Mouse (Mus musculus): ENCODE data around the gene Lrmda.
A peak's percentile ranks its signal among the peaks of the same experiment; 100 is the strongest.

Lrmda gene

GRCm38 (mm10) chr14:22845401-22845800 is 825.9 kb downstream of the Lrmda start:
- peak; percentile 43 for DNase-seq (ENCODE audit: extremely low read depth, low read depth)

- DNase-seq (ENCODE audit: extremely low read depth, low read depth), result no peak
Measured at GRCm38 (mm10) chr14:22847011-22847786, 827.7 kb downstream of the Lrmda start.

- DNase-seq (ENCODE audit: extremely low read depth, low read depth), result no peak
Measured at GRCm38 (mm10) chr14:22849108-22849507, 829.6 kb downstream of the Lrmda start.

- DNase-seq (ENCODE audit: extremely low read depth, low read depth), result no peak
Measured at GRCm38 (mm10) chr14:22860631-22861030, 841.1 kb downstream of the Lrmda start.

GRCm38 (mm10) chr14:22864132-22864531 is 844.6 kb downstream of the Lrmda start:
- no peak for DNase-seq (ENCODE audit: extremely low read depth, low read depth)

- peak; percentile 10 for DNase-seq (ENCODE audit: extremely low read depth, low read depth)
Measured at GRCm38 (mm10) chr14:22874584-22874983, 855.1 kb downstream of the Lrmda start.

GRCm38 (mm10) chr14:22887182-22887581 is 867.7 kb downstream of the Lrmda start:
- DNase-seq (ENCODE audit: extremely low read depth, low read depth), result no peak

GRCm38 (mm10) chr14:22899312-22899711 is 879.8 kb downstream of the Lrmda start:
- DNase-seq (ENCODE audit: extremely low read depth, low read depth), result no peak

GRCm38 (mm10) chr14:22902116-22902515 is 882.6 kb downstream of the Lrmda start:
- no peak for DNase-seq (ENCODE audit: extremely low read depth, low read depth)

GRCm38 (mm10) chr14:22902914-22903313 is 883.4 kb downstream of the Lrmda start:
- no peak for DNase-seq (ENCODE audit: extremely low read depth, low read depth)

- DNase-seq (ENCODE audit: extremely low read depth, low read depth), result no peak
Measured at GRCm38 (mm10) chr14:22905741-22906667, 886.5 kb downstream of the Lrmda start.

- no peak for DNase-seq (ENCODE audit: extremely low read depth, low read depth)
Measured at GRCm38 (mm10) chr14:22906716-22907115, 887.2 kb downstream of the Lrmda start.

GRCm38 (mm10) chr14:22907221-22907620 is 887.7 kb downstream of the Lrmda start:
- DNase-seq (ENCODE audit: extremely low read depth, low read depth), result no peak

GRCm38 (mm10) chr14:22908006-22908405 is 888.5 kb downstream of the Lrmda start:
- no peak for DNase-seq (ENCODE audit: extremely low read depth, low read depth)

GRCm38 (mm10) chr14:22915463-22915862 is 896.0 kb downstream of the Lrmda start:
- no peak for DNase-seq (ENCODE audit: extremely low read depth, low read depth)

- no peak for DNase-seq (ENCODE audit: extremely low read depth, low read depth)
Measured at GRCm38 (mm10) chr14:22918499-22918898, 899.0 kb downstream of the Lrmda start.

GRCm38 (mm10) chr14:22918931-22919330 is 899.4 kb downstream of the Lrmda start:
- DNase-seq (ENCODE audit: extremely low read depth, low read depth), result no peak

- no peak for DNase-seq (ENCODE audit: extremely low read depth, low read depth)
Measured at GRCm38 (mm10) chr14:22921152-22921551, 901.6 kb downstream of the Lrmda start.

- DNase-seq (ENCODE audit: extremely low read depth, low read depth), result no peak
Measured at GRCm38 (mm10) chr14:22921796-22922195, 902.3 kb downstream of the Lrmda start.

GRCm38 (mm10) chr14:22922571-22922970 is 903.1 kb downstream of the Lrmda start:
- no peak for DNase-seq (ENCODE audit: extremely low read depth, low read depth)

- no peak for DNase-seq (ENCODE audit: extremely low read depth, low read depth)
Measured at GRCm38 (mm10) chr14:22923251-22923650, 903.7 kb downstream of the Lrmda start.

GRCm38 (mm10) chr14:22928263-22928662 is 908.8 kb downstream of the Lrmda start:
- DNase-seq (ENCODE audit: extremely low read depth, low read depth), result no peak
